Mouse (Mus musculus) forebrain, embryonic 11.5 days (tissue): ENCODE measurements around the gene Cenpn. TPM values are rescaled to one million over a fixed set of nuclear protein-coding genes. Genes with fewer than 3 reads are reported as not detected.

Experiments
- ATAC-seq: fragments of 200-750 bp; cut with Nextera tagmentation; replicated peaks from 2 replicates; pipeline ENCODE4 v1.8.0; 2017; ENCODE audit warnings: moderate TSS enrichment; ENCODE audit not compliant: low FRiP score
- DNase-seq: peaks from one replicate; pipeline ENCODE4 v3.0.0-alpha.2; 2017; ENCODE audit warnings: low spot score
- H3K27ac ChIP-seq: fragments of 300-500 bp; sonication (generic); 2 replicates; pipeline ENCODE4 v1.5.1; 2014; ENCODE audit warnings: low read depth, low read length
- H3K27me3 ChIP-seq: fragments of 300-500 bp; sonication (generic); 2 replicates; pipeline ENCODE4 v1.6.1; 2014; ENCODE audit warnings: mild to moderate bottlenecking, low read length, mixed read lengths; ENCODE audit not compliant: control insufficient read depth, insufficient read depth
- H3K36me3 ChIP-seq: fragments of 300-500 bp; sonication (generic); 2 replicates; pipeline ENCODE4 v1.6.1; 2014; ENCODE audit warnings: mild to moderate bottlenecking, low read length, moderate library complexity, mixed read lengths; ENCODE audit not compliant: control insufficient read depth, insufficient read depth
- H3K4me1 ChIP-seq: fragments of 300-500 bp; sonication (generic); replicated peaks from 2 replicates; pipeline ENCODE4 v1.6.1; 2014; ENCODE audit warnings: low read length, mixed read lengths; ENCODE audit not compliant: control insufficient read depth, insufficient read depth
- H3K4me2 ChIP-seq: fragments of 300-500 bp; sonication (generic); 2 replicates; pipeline ENCODE4 v1.6.1; 2014; ENCODE audit warnings: low read depth, mild to moderate bottlenecking, low read length, moderate library complexity, mixed read lengths; ENCODE audit not compliant: severe bottlenecking
- H3K4me3 ChIP-seq: fragments of 300-500 bp; sonication (generic); 2 replicates; pipeline ENCODE4 v1.5.1; 2014; ENCODE audit warnings: low read depth, low read length
- H3K9ac ChIP-seq: fragments of 300-500 bp; sonication (generic); 2 replicates; pipeline ENCODE4 v1.6.1; 2014; ENCODE audit warnings: low read length
- H3K9me3 ChIP-seq: fragments of 300-500 bp; sonication (generic); 2 replicates; pipeline ENCODE4 v1.6.1; 2016; ENCODE audit warnings: low read length, mixed read lengths; ENCODE audit not compliant: control insufficient read depth
- WGBS: fragments of 180-500 bp; shearing (Covaris S2); extraction: QIAGEN DNeasy Blood & Tissue Kit; methylation state at CpG from one replicate; pipeline ENCODE4 v1.1.7; 2014; 5-methylcytosine and 5-hydroxymethylcytosine counted together
- polyA plus RNA-seq: library from polyadenylated mRNA; unstranded; fragments of >200 nt; fragmentation: Nextera tagmentation; extraction: Ambion mirVana; gene quantifications from 2 replicates; pipeline ENCODE4 v1.2.1, GENCODE M21; 2014

Cenpn gene
- polyA plus RNA-seq, 1 experiment from 2014 or later: 59.5 TPM

GRCm38 (mm10) chr8:116923526-116923925 lies 2.0 kb downstream of the Cenpn start:
- Histone ChIP-seq H3K36me3 (peaks cover 2% of the 10 kb centered on the region; the same call in 1 of the 2 replicates), H3K4me2 (no peak overlapping the region), H3K27me3 (no peaks in the 10 kb centered on the region), H3K9ac (no peak overlapping the region), H3K9me3 (no peaks in the 10 kb centered on the region), H3K27ac (no peak overlapping the region), H3K4me1 (peaks cover 4% of the 10 kb centered on the region; the same call in 1 of the 2 replicates), H3K4me3 (no peak overlapping the region)
- 90% methylated on average over 8 of the region's 8 CpGs for WGBS
- DNase-seq: no peak
- no peak for ATAC-seq

- Histone ChIP-seq H3K36me3 (peaks cover 5% of the 10 kb centered on the region; the same call in 1 of the 2 replicates), H3K9me3 (no peaks in the 10 kb centered on the region), H3K4me1 (no peaks in the 10 kb centered on the region), H3K4me2 (no peak overlapping the region), H3K4me3 (no peak overlapping the region), H3K27ac (no peak overlapping the region), H3K27me3 (no peaks in the 10 kb centered on the region), H3K9ac (no peak overlapping the region)
- WGBS: 82% methylated on average over 9 of the region's 9 CpGs
- ATAC-seq (no peak; the same call in 1 of the 2 replicates), DNase-seq (peak; percentile 69)
Observed at GRCm38 (mm10) chr8:116927880-116928279, 6.3 kb downstream of the Cenpn start.

- Histone ChIP-seq H3K9ac (no peak overlapping the region), H3K4me1 (no peaks in the 10 kb centered on the region), H3K4me2 (no peak overlapping the region), H3K4me3 (no peak overlapping the region), H3K36me3 (peaks cover 5% of the 10 kb centered on the region; the same call in 1 of the 2 replicates), H3K27ac (no peak overlapping the region), H3K9me3 (no peaks in the 10 kb centered on the region), H3K27me3 (no peaks in the 10 kb centered on the region)
- no peak for DNase-seq
- no peak for ATAC-seq
- 92% methylated on average over 5 of the region's 5 CpGs for WGBS
Observed at GRCm38 (mm10) chr8:116928588-116928987, 7.1 kb downstream of the Cenpn start.

GRCm38 (mm10) chr8:116934976-116935375 lies 13.4 kb downstream of the Cenpn start:
- Histone ChIP-seq H3K4me1 (no peaks in the 10 kb centered on the region), H3K9ac (no peak overlapping the region), H3K4me3 (no peak overlapping the region), H3K27me3 (no peaks in the 10 kb centered on the region), H3K36me3 (peaks cover 5% of the 10 kb centered on the region), H3K27ac (no peak overlapping the region), H3K9me3 (no peaks in the 10 kb centered on the region), H3K4me2 (no peak overlapping the region)
- no peak for ATAC-seq
- WGBS: 87% methylated on average over 4 of the region's 4 CpGs
- no peak for DNase-seq

- WGBS: 55% methylated on average over 6 of the region's 6 CpGs
- peaks cover 5% of the 10 kb centered on the region for H3K36me3 ChIP-seq
- DNase-seq (no peak), ATAC-seq (no peak)
- H3K9ac ChIP-seq: no peak overlapping the region
- no peak overlapping the region for H3K4me3 ChIP-seq
- no peaks in the 10 kb centered on the region for H3K4me1 ChIP-seq
- H3K27me3 ChIP-seq: no peaks in the 10 kb centered on the region
- H3K9me3 ChIP-seq: no peaks in the 10 kb centered on the region
- no peak overlapping the region for H3K4me2 ChIP-seq
- no peak overlapping the region for H3K27ac ChIP-seq
Observed at GRCm38 (mm10) chr8:116935506-116935905, 14.0 kb downstream of the Cenpn start.

GRCm38 (mm10) chr8:116942284-116943058 lies 20.9 kb downstream of the Cenpn start:
- no peak for ATAC-seq
- H3K4me3 ChIP-seq: no peak overlapping the region
- no peak for DNase-seq
- no peaks in the 10 kb centered on the region for H3K27me3 ChIP-seq
- H3K27ac ChIP-seq: no peak overlapping the region
- H3K4me1 ChIP-seq: peaks cover 9% of the 10 kb centered on the region
- H3K36me3 ChIP-seq: no peaks in the 10 kb centered on the region
- no peak overlapping the region for H3K4me2 ChIP-seq
- no peak overlapping the region for H3K9ac ChIP-seq
- H3K9me3 ChIP-seq: no peaks in the 10 kb centered on the region
- 81% methylated on average over 12 of the region's 12 CpGs for WGBS

GRCm38 (mm10) chr8:116943161-116943554 lies 21.6 kb downstream of the Cenpn start, which contains the start of gene Atmin:
Gene Atmin, plus strand, starts transcription at chr8:116943393.
- DNase-seq (peak; percentile 93), ATAC-seq (peak; percentile 92)
- Histone ChIP-seq H3K27me3 (no peaks in the 10 kb centered on the region), H3K4me3 (peak within 1 kb of the TSS; percentile 94), H3K27ac (no peak within 1 kb of the TSS), H3K9me3 (no peaks in the 10 kb centered on the region), H3K36me3 (no peaks in the 10 kb centered on the region), H3K4me2 (peak within 1 kb of the TSS; percentile 97), H3K4me1 (peaks cover 9% of the 10 kb centered on the region), H3K9ac (peak within 1 kb of the TSS; percentile 85)
- 0% methylated on average over 44 of the region's 46 CpGs for WGBS

DNA sequence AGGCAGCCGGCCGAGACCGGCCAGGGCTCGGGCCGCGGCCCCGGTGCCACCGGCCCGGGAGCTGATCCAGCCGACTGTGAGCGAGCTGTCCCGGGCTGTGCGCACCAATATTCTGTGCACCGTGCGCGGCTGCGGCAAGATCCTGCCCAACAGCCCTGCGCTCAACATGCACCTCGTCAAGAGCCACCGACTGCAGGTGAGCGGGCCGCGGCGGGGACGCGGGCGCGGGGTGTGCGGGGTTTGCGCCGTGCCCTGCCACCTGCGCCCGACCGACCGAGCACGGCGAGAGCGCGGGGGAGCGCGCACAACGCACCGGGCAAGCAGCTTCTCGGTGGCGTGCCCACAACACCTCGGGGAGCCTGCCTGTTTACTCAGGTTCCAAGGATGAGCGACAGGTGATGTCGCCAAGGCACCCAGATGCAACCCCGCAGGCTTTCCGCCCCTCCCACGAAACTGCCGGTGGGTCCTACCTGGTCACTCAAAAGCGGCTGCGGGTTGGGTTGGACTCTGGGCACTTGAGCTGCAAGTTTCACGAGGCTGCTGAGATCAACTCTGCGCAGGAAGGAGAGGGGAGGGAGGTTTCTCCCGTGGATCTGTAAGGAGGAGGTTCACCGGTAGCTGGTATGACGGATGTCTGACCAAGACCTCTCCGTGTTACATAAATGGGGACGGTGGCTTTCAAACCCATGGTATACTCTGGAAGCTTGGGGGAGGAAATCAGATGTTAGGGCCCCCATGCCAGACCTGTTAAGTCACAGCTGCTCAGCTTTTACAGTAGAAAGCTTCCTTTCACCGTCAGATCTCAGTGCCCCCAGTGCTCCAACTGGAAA lies 22.2 kb downstream of the Cenpn start:
- ATAC-seq (peak; percentile 81; the same call in 1 of the 2 replicates), DNase-seq (peak; percentile 58)
- H3K9me3 ChIP-seq: no peaks in the 10 kb centered on the region
- under 1% methylated on average over 62 of the region's 62 CpGs for WGBS
- H3K36me3 ChIP-seq: no peaks in the 10 kb centered on the region
- peak overlapping the region; percentile 94 for H3K4me3 ChIP-seq
- H3K4me1 ChIP-seq: peaks cover 9% of the 10 kb centered on the region
- H3K4me2 ChIP-seq: peak overlapping the region; percentile 97
- H3K27me3 ChIP-seq: no peaks in the 10 kb centered on the region
- H3K27ac ChIP-seq: no peak overlapping the region
- peak overlapping the region; percentile 85 for H3K9ac ChIP-seq
